Mouse (Mus musculus) spleen, postnatal 14 days (tissue): ENCODE data around the gene Tagln.

Experiments
- DNase-seq, 2 experiments: peaks; one replicate each; pipeline ENCODE4 v3.0.0; 2021 to 2022; ENCODE audit warnings: low spot score in 2 of 2

The Tagln gene

DNA sequence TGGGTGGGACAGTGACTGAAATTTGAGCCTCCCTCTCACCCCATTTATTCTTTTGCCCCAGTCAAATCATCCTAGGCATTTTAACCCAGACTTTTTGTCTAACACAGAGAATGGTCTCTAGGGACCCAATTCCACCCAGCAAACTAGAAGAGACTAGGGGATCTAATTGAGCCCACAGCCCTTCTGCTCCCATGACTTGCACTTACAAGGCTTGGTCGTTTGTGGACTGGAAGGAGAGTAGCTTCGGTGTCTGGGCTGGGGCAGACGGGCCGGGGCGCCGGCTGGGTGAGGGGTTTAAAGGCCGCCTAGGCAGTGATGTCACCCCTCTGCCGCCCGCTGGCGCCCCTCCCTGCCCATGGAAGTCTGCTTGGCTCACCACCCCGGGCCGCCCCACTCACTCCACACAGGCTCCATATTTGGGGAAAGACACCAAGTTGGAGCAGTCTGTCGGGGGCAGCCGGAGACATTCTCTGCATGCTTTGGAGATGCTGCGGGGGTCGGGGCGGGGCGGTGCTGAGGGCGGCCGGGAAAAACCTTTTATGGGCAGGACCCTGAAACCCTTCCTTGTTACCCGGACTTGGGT, at the start of gene Tagln:
TSS of gene Tagln (minus strand) at position 431 of the 583 bp plus-strand sequence.
- no peak for DNase-seq

DNA sequence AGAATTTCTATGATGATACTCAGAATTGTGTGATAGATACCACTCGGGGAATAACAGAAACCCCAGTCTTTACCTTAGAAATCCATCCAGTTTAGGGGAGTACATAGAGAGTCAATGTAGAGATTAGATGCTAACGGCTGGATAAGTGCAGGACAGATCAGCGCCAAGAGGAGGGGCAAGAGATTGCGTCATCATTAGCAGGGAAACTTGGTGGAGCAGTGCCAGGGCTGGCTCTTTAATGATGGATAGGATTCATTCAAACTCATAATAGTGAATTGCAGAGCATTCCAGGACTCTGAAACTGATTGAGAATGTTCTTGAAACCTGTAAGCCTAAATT, 49.3 kb upstream of the Tagln start:
- DNase-seq: no peak

DNA sequence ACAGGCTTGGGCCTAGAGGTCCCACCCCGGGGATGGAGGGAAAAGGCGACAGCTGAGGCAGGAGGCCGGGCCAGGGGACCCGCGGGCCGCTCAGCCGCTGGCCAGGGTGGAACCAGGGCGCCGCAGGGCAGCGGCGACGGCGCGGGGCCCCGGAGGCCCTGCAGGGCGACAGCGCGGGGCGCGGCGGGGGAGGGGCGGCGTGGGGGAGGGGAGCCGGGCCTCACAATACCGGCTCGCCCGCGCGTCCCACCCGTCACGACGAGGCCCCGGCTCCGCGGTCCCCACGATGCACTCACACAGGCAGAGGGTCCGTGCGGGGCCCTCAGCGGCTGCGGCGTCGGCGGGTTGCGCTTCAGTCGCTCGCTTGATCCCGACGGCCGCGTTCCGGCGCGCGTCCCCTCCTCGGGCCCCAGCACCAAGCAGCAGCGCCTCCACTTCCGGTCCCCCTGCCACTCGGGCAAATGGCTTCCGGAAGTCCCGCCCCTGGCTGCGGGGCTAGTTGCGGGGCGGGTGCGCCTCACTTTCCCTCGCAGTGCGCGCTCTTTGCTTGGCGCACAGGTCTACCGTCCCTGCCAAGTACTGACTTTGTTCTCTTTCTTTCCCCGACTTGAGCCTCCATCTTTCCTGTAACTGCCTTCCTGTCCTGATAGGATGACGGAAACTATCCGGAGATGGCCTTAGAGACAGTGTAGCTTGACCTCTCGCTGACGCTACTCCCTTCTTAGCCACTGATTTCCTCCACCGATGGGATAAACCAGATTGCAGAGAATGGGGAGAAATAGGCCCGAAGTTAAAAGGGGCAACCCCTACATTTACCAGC, 48.8 kb upstream of the Tagln start:
- DNase-seq: peak; percentile 80 to 85

DNA sequence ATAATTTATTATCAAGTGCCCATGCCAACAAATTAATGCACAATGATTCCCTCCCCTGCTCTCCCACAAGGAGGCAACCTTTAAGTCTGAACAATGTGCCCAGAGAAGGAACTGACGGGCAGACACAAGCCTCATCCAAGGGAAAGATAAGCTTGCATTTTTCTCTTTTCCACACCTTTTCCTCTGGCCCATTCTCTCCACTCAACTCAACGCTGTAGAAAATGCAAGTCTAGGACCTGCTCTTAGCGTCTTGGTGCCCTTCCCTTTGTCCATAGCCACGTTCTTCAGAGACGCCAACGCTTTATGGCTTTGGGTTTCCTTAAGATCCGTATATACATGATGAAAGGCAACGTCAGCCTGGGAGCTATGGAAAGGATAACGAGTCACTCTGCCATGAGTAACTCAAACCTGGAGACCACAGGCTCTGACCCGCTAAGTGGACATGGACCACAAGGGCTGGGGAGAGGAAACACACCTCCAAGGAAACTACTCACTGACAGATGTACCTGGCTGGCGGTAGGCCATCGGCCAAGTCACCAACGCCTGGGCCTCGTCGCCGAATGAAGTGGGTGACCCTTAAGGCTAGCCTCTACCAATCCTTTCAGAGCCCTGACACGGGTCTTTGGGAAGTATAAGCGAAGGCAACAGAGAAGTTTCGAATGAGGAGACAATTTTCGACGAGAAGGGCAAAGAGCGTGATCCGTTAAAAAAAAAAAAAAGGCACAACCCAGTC, 48.0 kb upstream of the Tagln start:
- no peak for DNase-seq

DNA sequence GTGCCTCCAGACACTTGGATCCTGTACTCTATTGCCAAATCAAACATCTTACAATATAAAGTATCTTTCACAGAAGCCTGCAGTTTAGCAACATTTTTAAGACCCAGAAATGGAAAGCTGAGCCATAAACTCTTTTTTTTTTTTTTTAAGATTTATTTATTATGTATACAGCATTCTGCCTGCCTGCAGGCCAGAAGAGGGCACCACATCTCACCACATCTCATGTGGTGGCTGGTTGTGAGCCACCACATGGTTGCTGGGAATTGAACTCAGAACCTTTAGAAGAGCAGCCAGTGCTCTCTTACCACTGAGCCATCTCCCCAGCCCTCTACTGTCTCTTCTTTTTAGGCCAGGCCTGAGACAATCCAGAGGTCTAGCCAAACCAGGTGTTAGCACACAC, 45.5 kb upstream of the Tagln start:
- no peak for DNase-seq

DNA sequence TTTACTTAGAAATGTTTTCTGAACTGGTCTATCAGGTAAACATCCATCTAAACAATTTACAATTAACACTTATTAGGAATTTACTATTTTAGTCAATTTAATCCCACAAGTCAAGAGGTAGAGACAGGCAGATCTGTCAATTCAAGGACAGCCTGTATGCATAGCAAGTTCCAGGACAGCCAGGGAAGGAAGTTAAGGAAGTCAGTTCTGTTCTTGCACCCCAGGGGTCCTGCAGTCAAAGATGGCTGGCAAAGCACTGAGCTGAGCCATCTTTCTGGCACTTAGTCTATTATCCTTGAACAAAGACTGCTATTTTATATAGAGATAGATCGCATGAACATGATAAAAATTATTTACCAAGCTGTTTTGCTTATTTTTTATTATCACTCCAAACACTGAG, 44.8 kb upstream of the Tagln start:
- no peak for DNase-seq

DNA sequence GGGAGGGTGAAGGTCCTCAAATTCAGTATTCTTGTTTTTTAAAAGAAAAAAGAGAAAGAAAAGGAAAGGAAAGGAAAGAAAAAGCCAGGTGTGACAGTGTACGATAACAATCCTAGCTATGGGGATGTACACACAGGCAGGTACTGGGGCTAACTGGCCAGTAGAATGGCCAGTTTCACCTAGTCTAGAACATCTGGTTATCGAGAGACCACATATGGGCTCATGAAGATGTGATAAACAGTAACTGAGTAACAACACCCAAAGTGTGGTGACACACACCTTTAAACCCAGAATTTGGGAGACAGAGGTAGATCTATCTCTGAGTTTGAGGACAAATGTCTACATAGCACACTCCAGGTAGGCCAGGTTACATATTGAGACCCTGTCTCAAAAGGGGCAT, 43.9 kb upstream of the Tagln start:
- DNase-seq: no peak

DNA sequence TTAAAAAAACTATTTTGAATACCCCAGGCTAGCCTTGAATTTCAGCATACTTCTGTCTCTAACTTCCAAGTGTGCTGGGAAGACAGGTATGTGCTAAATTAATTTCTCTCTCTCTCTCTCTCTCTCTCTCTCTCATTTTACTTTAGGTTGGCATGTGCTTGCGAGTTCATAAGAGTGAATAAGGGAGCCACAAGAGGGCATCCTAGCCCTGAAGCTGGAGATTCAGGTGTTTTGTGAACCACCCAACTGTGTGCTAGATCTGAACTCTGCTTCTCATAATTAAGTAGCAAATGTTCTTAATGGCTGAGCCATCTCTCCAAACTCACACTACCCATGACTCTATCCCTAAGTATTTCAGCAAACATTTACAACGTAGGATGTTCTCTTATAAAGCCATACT, 41.0 kb upstream of the Tagln start:
- DNase-seq: no peak

DNA sequence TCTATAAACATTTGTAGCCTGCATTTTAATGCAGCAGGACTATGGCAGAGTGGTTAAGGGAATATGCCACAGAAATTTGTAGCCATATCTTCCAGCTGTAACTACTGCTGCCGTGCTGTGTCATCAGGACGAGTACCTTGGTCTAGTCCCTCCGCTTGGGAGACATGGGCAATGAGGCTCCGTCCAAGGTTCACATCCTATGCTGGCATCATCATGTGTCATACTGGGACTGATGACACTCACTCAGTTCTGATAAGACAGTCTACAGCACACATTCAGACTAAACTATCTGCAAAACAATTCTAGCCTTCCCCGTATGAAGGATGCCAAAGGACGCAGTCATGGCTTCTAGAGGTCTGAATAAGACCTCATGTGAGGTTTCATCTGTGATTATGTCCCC, 27.7 kb upstream of the Tagln start:
- DNase-seq: no peak

DNA sequence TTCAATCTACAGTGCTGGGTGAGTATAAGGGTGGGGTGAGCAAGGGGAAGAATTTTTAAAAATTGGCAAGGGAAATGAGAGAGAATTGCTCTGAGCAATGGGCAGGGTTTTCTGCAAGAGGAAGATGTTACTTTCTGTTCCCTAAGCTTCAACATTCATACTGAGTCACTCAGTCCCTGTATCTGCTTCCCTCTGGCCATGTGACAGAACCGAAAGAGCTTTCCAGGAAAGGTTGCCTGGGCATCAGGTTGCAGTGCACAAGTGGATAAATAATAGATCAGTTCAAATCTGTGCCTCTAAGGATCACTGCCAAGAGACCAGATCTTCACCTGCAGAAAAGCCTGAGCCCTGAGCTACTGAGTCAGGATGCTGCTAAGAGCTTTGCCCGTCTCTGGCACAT, 26.0 kb upstream of the Tagln start:
- DNase-seq: no peak

DNA sequence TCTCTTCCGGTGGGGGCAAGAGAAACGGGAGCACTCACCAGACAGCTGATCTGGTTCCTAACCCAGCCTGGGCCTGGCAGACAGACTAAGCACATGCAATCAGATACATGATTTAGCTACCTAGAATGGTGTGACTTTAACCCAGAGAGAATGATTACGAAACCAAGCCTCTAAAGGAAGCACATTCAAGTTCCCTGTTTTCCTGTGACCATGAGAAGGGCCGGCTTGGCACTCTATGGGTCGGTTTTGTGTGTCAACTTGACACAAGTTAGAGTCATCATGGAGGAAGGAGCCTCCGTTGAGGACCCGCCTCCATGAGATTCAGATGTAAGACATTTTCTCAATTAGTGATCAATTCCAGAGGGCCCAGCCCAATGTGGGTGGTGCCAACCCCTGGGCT, 23.8 kb upstream of the Tagln start:
- no peak for DNase-seq

DNA sequence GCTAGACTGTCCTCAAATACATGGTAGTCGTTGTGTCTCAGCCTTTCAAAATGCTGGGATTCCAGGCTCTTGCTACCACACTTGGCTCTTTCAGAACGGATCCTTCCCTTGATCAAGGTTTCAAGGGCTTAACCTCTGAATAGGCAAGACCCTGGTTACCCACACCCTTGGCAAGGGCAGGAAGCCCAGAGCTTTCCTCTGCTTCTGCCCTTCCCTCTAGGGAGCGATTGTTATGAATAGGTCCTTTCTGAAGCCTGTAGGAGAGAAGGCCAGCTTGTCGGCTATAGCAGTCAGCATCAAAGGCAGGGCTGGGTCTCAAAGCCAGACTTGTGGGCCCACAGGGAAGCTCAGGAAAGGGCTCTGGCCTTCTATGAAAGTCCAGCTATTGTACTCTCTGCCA, 23.0 kb upstream of the Tagln start:
- DNase-seq: no peak

DNA sequence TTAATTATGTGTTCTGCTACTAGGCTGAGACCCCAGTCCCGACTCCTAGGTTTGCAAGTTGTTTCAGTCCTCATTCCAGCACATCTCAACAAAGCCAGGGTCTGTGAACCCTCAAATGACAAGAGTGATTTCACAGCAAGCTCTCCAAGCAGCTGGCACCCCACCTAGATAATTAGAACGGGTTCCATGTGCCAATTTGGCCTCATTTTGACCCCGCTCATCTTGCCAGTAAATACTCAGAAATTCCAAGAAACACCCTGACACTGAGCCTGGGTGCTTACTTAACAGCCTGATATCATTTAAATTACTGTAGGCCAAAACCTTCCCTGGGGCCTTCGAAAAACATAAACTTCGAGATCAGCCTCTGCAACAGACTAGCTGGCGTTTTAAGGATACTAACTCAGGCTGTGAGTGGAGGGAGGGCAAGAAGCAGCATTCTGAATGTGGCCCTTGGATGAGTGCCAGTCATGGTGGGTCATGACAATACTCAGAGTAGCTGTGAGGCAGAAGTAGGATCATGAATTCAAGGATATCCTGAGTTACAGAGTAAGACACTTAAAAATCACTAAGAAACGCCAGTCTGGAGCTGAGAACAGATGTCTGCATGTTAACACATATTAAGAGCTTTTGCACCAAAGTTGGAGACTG, 22.3 kb upstream of the Tagln start:
- DNase-seq: no peak

DNA sequence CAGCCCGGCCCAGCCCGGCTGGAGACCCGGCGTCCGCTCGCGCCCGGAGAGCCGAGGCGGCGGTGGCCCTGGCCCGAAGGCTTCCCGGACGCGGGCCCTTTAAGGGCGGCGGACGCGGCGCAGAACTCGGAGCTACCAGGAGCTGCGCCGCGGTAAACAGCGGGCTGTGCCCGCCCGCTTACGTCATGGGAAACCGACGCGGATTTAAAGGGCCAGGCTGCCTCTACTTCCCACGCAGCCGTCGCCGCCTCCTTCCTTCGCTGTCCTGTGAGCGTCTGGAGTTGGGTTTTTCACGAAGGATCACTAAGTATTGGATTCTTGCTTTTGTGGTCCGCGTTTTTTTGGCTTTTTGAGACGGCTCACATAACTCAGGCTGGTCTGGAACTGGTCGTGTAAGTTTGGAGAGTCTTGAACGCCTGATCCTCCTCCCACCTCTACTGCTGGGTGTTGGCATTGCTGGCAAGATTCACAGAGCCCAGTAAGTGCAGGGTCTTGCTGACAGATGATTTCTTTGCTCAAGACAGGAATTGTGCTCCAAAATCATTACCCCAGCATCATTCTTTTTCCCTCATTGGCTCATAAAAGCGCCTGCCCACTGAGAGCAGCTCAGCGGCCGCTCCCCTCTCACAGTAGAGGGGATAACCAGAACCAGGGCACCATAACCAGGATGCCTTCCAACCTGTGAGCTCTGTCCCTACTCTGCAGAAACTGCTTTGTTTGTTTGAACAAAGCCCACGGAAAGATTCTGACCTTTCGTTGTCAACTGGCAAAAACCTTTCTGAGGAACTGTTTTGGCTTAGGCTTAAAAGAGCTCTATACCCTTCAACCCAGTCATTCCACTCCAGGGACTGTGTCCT, 19.5 kb upstream of the Tagln start, which contains the start of gene Sidt2:
TSS of gene Sidt2 (minus strand) at position 152 of the 857 bp plus-strand sequence.
- peak; percentile 77 to 80 for DNase-seq

DNA sequence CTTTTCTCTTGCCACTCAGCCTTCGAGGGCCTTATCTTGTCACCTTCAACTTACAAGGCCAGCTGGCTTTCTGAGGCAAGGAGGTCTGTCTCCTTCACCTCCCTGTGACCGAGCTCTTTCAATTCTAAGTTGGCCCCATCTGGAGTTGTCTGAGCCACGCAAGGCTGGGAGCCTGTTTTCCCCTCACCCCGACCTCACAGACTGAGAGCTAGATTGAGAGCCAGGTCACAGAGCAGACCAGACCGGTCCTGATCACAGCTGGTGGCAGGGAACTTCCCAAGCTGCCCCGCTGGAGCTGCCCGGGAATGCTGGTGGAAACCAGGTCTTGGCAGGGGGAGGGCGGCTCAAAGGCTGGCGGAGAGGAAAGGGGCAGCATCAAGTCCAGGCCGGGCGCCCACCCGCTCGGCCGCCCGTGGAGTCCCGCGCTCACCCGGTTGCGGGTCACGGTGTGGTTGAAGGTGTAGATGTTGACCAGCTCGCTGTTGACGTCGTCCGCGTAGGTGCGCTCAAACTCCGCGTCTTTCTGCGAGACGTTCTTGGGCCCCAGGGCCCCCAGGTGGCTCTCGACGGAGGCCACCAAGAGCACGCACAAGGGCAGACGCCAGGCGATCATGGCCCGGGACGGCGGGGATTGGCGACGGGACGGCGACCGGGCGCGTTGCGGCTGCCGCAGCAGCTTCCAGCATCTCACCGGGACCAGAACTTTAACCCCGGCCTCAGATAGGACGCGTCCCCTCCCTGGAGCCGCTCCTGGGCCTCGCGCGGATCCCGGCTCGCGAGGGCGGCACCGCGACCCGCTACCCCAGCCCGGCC, 18.6 kb upstream of the Tagln start:
- peak in 1 of 2 experiments; percentile 37 for DNase-seq

DNA sequence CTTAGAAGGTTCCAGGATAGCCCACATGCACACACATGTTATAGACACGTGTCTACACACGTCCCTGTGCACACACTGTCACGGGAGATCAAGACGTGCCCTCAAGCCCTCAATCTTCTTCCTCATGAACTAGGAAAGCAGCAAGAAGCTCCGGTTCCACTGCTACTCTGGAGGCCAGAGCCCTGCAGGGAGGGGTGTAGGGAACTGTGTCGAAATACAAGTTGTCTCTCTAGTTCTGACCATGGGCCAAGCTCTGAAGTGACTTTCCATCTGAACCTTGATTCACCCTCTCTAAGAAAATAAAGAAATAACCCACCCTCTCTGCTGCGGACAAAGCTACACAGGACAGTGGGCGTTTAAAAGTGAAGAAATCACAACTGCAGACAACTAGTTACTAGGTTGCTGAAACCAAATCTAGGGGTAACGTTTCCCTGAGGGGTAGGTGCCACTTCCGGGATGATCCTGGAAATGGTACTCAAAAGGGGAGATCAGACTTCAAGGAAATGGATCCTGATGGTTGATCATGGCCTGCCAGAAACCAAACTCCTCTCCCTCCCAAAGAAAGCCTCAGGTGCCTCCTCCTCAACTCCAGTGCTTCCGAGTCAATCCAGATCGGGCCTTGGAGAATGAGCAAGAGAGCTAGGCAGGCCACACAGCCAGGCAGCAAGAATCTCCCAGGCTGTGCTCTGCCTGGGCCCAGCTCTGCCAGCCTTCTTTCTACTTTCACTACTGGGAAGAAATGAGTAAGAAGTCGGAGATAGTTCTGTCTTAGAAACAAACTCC, 17.8 kb upstream of the Tagln start:
- no peak for DNase-seq

DNA sequence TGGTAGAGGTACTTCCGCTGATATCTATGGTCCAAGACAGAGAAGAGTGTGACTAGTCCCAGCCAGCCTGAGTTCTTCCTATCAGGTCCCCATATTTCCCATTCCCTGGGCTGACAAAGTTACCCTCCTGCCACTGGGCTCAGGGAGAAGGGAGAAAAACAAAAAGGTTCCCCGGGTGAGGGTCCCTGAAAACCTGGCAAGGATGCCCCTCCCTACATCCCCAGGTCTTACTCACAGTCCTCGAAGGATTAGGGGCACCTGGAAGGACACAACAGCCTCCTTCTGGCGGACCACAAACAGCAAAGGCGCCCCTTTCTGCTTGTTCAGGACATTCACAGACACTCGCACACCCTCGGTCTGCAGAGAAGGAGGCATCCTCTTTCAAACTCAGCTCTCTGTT, 17.0 kb upstream of the Tagln start:
- no peak for DNase-seq

DNA sequence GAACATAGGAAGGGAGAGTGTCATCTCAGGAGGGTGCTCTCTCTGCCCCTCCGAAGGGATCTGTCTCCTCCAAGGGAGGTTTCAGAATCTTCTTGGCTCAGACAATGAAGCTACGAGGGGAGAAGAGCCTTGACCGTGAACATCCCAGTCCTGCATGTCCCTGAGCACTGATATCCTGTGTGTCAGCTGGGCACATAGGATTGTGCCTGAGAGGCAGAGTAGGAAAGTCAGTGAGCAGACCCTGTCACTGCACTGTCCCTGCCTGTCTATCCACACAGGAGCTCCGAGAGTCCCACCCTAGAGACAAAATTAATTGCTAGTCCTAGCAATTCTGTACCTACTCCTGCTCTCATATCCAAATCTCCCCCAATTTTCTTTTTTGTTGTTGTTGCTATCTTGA, 16.2 kb upstream of the Tagln start:
- no peak for DNase-seq

DNA sequence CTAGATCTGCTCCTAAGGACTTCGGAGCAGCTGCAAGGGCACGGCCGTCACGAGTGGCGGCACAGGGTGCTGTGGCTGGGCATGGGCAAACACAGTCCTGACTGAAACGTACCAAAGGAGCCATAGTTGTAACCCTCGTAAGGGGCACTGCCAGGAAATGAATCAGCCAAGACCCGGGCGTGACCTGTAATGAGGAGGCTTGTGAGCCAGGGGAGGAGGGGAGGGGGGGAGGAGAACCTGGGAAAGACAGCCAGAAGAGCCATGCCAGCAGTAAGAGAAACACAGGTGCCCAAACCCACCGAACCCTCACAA, 11.0 kb upstream of the Tagln start:
- no peak for DNase-seq
